Mouse (Mus musculus): ENCODE results near the gene Cth. TPM values are rescaled to one million over a fixed set of nuclear protein-coding genes. Genes with fewer than 3 reads are reported as not detected.

Gene Cth
- polyA plus RNA-seq, 1 experiment = 3.9 TPM

- DNase-seq = no peak
- TF ChIP-seq POLR2A (IDR thresholded peaks at IDR 0.05; ENCODE audit: borderline replicate concordance, insufficient read depth, low read length) (no peak), CTCF (IDR thresholded peaks at IDR 0.05; ENCODE audit: borderline replicate concordance, insufficient read depth, low read depth, low read length) (no peak)
- no peaks in the 10 kb centered on the region for H3K27me3 ChIP-seq (ENCODE audit: control insufficient read depth, insufficient read depth, low read length)
- no peak overlapping the region for H3K4me3 ChIP-seq (replicated peaks; ENCODE audit: insufficient read depth, low read depth, low read length)
- H3K27ac ChIP-seq (ENCODE audit: insufficient read depth, low read length) = no peak overlapping the region
- 27% methylated on average over 2 of the region's 2 CpGs for WGBS
- H3K4me1 ChIP-seq (ENCODE audit: control insufficient read depth, insufficient read depth, low read length) = no peaks in the 10 kb centered on the region
Measured at GRCm38 (mm10) chr3:157928731-157929130, 3.9 kb upstream of the Cth start.

- H3K4me3 ChIP-seq (replicated peaks; ENCODE audit: insufficient read depth, low read depth, low read length) = no peak overlapping the region
Measured at GRCm38 (mm10) chr3:157926761-157927160, 1.9 kb upstream of the Cth start.

DNA sequence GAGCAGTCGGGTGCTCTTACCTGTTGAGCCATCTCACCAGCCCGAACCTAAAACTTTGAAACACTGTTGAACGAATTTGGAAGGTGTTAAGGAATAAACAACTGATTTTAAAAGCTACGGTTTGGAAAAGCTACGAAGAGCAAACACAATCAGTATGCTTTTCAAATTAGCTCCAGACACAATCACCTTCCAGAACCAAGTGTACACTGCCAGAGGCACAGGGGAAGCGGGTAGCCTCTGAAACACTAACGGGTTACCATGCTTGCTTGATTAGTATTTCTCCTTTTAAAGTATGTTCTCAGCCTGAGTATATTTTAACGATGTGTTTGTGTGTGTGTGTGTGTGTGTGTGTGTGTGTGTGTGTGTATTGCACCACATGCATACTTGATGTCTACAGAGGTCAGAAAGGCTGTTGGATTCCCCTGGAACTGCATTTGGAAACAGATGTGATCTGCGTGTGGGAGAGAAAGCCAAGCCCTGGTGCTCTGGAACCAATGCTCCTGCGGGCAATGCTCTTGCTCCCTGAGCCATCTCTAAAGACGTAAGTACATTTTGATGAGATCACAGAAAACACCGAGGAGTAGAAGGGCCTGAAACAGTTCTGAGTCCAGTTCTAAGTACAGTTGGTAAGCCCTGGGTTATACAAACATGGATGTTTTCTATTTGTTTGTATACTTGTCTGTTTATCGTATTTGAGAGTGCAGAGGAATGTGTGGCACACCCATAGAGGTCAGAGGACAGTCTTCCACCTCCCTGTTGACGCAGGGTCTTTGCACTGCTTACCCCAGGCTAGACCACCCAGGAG is 1.0 kb upstream of the Cth start:
- Histone ChIP-seq H3K4me1 (ENCODE audit: control insufficient read depth, insufficient read depth, low read length) (no peaks in the 10 kb centered on the region), H3K27ac (ENCODE audit: insufficient read depth, low read length) (no peak overlapping the region), H3K27me3 (ENCODE audit: control insufficient read depth, insufficient read depth, low read length) (no peaks in the 10 kb centered on the region), H3K4me3 (replicated peaks; ENCODE audit: insufficient read depth, low read depth, low read length) (no peak overlapping the region)
- 87% methylated on average over 14 of the region's 14 CpGs for WGBS
- no peak for DNase-seq
- TF ChIP-seq CTCF (IDR thresholded peaks at IDR 0.05; ENCODE audit: borderline replicate concordance, insufficient read depth, low read depth, low read length) (no peak), POLR2A (IDR thresholded peaks at IDR 0.05; ENCODE audit: borderline replicate concordance, insufficient read depth, low read length) (no peak)

More at GRCm38 (mm10) chr3:157926761-157927160, 1.9 kb upstream of the Cth start:
- Histone ChIP-seq H3K27me3 (ENCODE audit: control insufficient read depth, insufficient read depth, low read length) (no peaks in the 10 kb centered on the region), H3K4me1 (ENCODE audit: control insufficient read depth, insufficient read depth, low read length) (no peaks in the 10 kb centered on the region), H3K27ac (ENCODE audit: insufficient read depth, low read length) (no peak overlapping the region)
- DNase-seq = no peak
- TF ChIP-seq POLR2A (IDR thresholded peaks at IDR 0.05; ENCODE audit: borderline replicate concordance, insufficient read depth, low read length) = no peak
- WGBS = 21% methylated on average over 2 of the region's 2 CpGs

DNA sequence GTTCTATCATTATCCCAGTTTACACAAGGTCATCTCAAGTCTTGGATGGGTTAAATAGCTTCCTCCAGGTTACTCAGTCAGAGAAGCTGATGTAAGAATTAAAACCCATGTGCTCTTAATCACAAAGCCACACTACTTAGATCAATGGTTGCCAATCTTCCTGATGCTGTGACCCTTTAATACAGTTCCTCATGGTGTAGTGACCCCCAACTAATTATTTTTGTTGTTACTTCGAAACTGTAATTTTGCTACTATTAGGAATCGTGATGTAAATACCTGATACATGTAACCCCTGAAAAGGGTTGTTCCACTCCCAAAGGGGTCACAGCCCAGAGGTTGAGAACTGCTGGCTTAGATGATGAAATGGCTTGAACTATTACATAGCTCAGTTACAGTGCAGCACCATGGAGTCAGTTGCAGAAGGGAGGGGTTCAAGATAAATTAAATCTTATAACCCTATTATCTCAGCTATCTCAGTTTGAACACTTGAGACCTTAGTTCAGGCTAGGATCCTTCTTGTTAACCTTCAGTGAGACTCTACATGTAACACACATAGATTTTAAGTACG is 1.5 kb downstream of the Cth start:
- Histone ChIP-seq H3K27me3 (ENCODE audit: control insufficient read depth, insufficient read depth, low read length) (no peaks in the 10 kb centered on the region), H3K4me3 (replicated peaks; ENCODE audit: insufficient read depth, low read depth, low read length) (no peak overlapping the region), H3K4me1 (ENCODE audit: control insufficient read depth, insufficient read depth, low read length) (no peaks in the 10 kb centered on the region), H3K27ac (ENCODE audit: insufficient read depth, low read length) (no peak overlapping the region)
- 91% methylated on average over 3 of the region's 3 CpGs for WGBS
- no peak for TF ChIP-seq CTCF (IDR thresholded peaks at IDR 0.05; ENCODE audit: borderline replicate concordance, insufficient read depth, low read depth, low read length)
- DNase-seq = no peak

- Histone ChIP-seq H3K4me1 (ENCODE audit: control insufficient read depth, insufficient read depth, low read length) (no peaks in the 10 kb centered on the region), H3K4me3 (replicated peaks; ENCODE audit: insufficient read depth, low read depth, low read length) (no peak overlapping the region), H3K27me3 (ENCODE audit: control insufficient read depth, insufficient read depth, low read length) (no peaks in the 10 kb centered on the region), H3K27ac (ENCODE audit: insufficient read depth, low read length) (no peak overlapping the region)
- 90% methylated on average over 2 of the region's 2 CpGs for WGBS
- TF ChIP-seq POLR2A (IDR thresholded peaks at IDR 0.05; ENCODE audit: borderline replicate concordance, insufficient read depth, low read length) (no peak), CTCF (IDR thresholded peaks at IDR 0.05; ENCODE audit: borderline replicate concordance, insufficient read depth, low read depth, low read length) (no peak)
- no peak for DNase-seq
Measured at GRCm38 (mm10) chr3:157921376-157921775, 3.5 kb downstream of the Cth start.

DNA sequence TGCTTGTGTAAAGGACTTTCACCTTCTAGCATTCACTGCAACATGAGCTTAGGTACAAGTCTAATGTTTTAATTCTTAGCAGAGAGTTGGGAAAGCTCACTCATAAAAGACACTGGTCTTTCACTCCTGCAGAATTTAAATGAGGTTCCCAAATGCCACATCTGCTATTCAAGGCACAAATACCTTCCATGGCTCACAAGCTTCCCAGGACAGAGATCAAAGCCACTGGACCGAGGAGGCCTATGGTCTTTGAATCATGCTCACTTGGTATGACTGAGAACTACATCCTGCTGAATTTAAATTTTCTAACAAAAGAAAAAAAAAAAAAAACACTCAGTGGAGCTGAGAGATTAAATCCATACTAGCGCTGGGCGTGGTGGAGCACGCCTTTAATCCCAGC is 8.5 kb downstream of the Cth start:
- H3K27ac ChIP-seq (ENCODE audit: insufficient read depth, low read length) = no peak overlapping the region
- 63% methylated on average over 4 of the region's 4 CpGs for WGBS

DNA sequence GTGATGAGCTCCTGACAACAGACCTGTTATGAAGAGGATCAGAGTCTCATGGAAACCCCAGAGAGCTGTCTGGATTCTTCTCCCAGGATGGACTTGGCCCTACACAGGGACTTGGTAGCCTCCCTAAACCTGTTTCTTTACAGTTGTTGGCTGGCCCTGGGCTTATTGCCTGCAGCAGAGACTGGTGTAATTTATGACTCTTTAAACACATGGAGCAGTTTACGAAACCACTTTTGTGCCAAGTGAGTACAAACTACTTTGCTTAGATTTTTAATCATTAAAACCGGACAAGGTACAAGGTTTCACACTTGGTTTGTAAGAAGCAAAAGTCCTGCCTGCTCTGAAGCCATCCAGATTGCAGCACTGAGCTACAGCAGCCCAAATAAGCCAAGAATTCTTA is 12.7 kb downstream of the Cth start:
- H3K4me3 ChIP-seq (replicated peaks; ENCODE audit: insufficient read depth, low read depth, low read length) = no peak overlapping the region
- TF ChIP-seq POLR2A (IDR thresholded peaks at IDR 0.05; ENCODE audit: borderline replicate concordance, insufficient read depth, low read length) (no peak), CTCF (IDR thresholded peaks at IDR 0.05; ENCODE audit: borderline replicate concordance, insufficient read depth, low read depth, low read length) (no peak)
- no peak overlapping the region for H3K27ac ChIP-seq (ENCODE audit: insufficient read depth, low read length)
- no peaks in the 10 kb centered on the region for H3K27me3 ChIP-seq (ENCODE audit: control insufficient read depth, insufficient read depth, low read length)
- 89% methylated on average over 2 of the region's 2 CpGs for WGBS
- no peak for DNase-seq
- H3K4me1 ChIP-seq (ENCODE audit: control insufficient read depth, insufficient read depth, low read length) = no peaks in the 10 kb centered on the region

More for the DNA sequence above, 8.5 kb downstream of the Cth start:
- no peak for TF ChIP-seq CTCF (IDR thresholded peaks at IDR 0.05; ENCODE audit: borderline replicate concordance, insufficient read depth, low read depth, low read length)
- no peak for TF ChIP-seq POLR2A (IDR thresholded peaks at IDR 0.05; ENCODE audit: borderline replicate concordance, insufficient read depth, low read length)
- H3K4me1 ChIP-seq (ENCODE audit: control insufficient read depth, insufficient read depth, low read length) = no peaks in the 10 kb centered on the region
- H3K4me3 ChIP-seq (replicated peaks; ENCODE audit: insufficient read depth, low read depth, low read length) = no peak overlapping the region
- no peak for DNase-seq
- no peaks in the 10 kb centered on the region for H3K27me3 ChIP-seq (ENCODE audit: control insufficient read depth, insufficient read depth, low read length)

GRCm38 (mm10) chr3:157910262-157910661 is 14.6 kb downstream of the Cth start:
- no peaks in the 10 kb centered on the region for H3K4me1 ChIP-seq (ENCODE audit: control insufficient read depth, insufficient read depth, low read length)
- DNase-seq = no peak
- 67% methylated on average over 3 of the region's 3 CpGs for WGBS
- no peaks in the 10 kb centered on the region for H3K27me3 ChIP-seq (ENCODE audit: control insufficient read depth, insufficient read depth, low read length)
- no peak overlapping the region for H3K4me3 ChIP-seq (replicated peaks; ENCODE audit: insufficient read depth, low read depth, low read length)
- no peak overlapping the region for H3K27ac ChIP-seq (ENCODE audit: insufficient read depth, low read length)
- TF ChIP-seq POLR2A (IDR thresholded peaks at IDR 0.05; ENCODE audit: borderline replicate concordance, insufficient read depth, low read length) (no peak), CTCF (IDR thresholded peaks at IDR 0.05; ENCODE audit: borderline replicate concordance, insufficient read depth, low read depth, low read length) (no peak)
